Mouse (Mus musculus) heart, embryonic 10.5 days (tissue): Measurements from ENCODE around the gene Six1. TPM values are rescaled to one million over a fixed set of nuclear protein-coding genes. Genes with fewer than 3 reads are reported as not detected.

Experiments
- DNase-seq: peaks from one replicate; pipeline ENCODE4 v3.0.0-alpha.2; 2017; ENCODE audit warnings: low spot score
- H3K27ac ChIP-seq: fragments of 300-500 bp; sonication (generic); 2 replicates; pipeline ENCODE4 v1.5.1; 2016; ENCODE audit warnings: mild to moderate bottlenecking
- H3K27me3 ChIP-seq: fragments of 300-500 bp; sonication (generic); 2 replicates; pipeline ENCODE4 v1.6.1; 2016; ENCODE audit warnings: mild to moderate bottlenecking; ENCODE audit not compliant: poor library complexity, insufficient read depth, severe bottlenecking
- H3K36me3 ChIP-seq: fragments of 300-500 bp; sonication (generic); 2 replicates; pipeline ENCODE4 v1.6.1; 2016; ENCODE audit warnings: mild to moderate bottlenecking, moderate library complexity
- H3K4me1 ChIP-seq: fragments of 300-500 bp; sonication (generic); 2 replicates; pipeline ENCODE4 v1.6.1; 2016; ENCODE audit warnings: mild to moderate bottlenecking
- H3K4me3 ChIP-seq: fragments of 300-500 bp; sonication (generic); 2 replicates; pipeline ENCODE4 v1.5.1; 2016; ENCODE audit warnings: mild to moderate bottlenecking, moderate library complexity
- H3K9me3 ChIP-seq: fragments of 300-500 bp; sonication (generic); 2 replicates; pipeline ENCODE4 v1.6.1; 2016; ENCODE audit warnings: mild to moderate bottlenecking, moderate library complexity
- WGBS: fragments of 180-500 bp; shearing (Covaris S2); methylation state at CpG from one replicate; pipeline ENCODE4 v1.1.7; 2016; 5-methylcytosine and 5-hydroxymethylcytosine counted together
- polyA plus RNA-seq: library from polyadenylated mRNA; unstranded; fragments of >200 nt; fragmentation: Nextera tagmentation; extraction: Ambion mirVana; gene quantifications from 2 replicates; pipeline ENCODE4 v1.2.1, GENCODE M21; 2016

Six1 gene
- polyA plus RNA-seq, 1 experiment from 2014 or later: 5.4 TPM

DNA sequence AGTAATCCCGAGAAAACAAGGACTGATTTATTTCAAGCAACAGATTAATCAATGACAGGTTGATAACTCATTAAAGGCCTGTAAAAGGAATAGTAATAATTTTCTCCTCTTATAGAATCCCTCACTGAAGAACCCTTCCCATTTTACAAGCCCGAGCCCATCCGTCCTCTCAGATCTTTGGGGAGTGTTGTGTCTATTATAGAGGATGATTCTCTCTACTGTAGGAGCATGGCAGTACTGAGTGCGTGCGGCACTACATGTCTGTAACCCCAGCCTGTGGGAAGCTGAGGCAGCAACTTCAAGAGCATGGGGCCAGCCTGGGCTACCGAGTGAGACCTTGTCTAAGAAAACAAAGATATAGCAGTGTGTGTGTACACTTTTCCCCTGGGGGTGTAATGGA lies 3.8 kb upstream of the Six1 start:
- peaks cover 19% of the 10 kb centered on the region for H3K4me1 ChIP-seq

DNA sequence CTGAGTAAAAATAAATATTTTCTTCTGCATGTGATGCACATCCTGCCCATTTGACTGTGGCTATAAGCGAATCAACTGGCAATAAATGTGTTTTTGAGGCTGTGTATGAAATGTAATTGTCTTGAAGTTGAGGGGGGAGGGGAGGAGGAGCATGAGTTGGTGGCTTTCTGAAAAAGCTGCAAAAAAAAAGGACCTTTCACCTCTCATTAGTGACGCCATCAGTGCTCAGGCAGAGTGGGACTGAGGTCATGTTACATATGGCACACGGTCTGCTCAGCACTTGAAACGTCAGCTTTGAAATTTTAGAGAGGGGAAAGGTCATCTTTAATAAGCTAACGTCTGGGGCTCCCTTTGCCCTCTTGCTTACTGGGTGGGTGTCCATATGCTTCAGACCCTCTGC lies 1.8 kb upstream of the Six1 start:
- peaks cover 49% of the 10 kb centered on the region for H3K27me3 ChIP-seq
- no peak overlapping the region for H3K27ac ChIP-seq
- WGBS: 19% methylated on average over 5 of the region's 5 CpGs
- no peaks in the 10 kb centered on the region for H3K36me3 ChIP-seq
- DNase-seq: no peak
- H3K4me1 ChIP-seq: peaks cover 27% of the 10 kb centered on the region
- no peak overlapping the region for H3K4me3 ChIP-seq
- no peaks in the 10 kb centered on the region for H3K9me3 ChIP-seq

More for the DNA sequence above, 3.8 kb upstream of the Six1 start:
- Histone ChIP-seq H3K4me3 (no peak overlapping the region), H3K27ac (no peak overlapping the region), H3K36me3 (no peaks in the 10 kb centered on the region), H3K9me3 (no peaks in the 10 kb centered on the region), H3K27me3 (peaks cover 29% of the 10 kb centered on the region)
- 81% methylated on average over 6 of the region's 6 CpGs for WGBS
- DNase-seq: no peak

DNA sequence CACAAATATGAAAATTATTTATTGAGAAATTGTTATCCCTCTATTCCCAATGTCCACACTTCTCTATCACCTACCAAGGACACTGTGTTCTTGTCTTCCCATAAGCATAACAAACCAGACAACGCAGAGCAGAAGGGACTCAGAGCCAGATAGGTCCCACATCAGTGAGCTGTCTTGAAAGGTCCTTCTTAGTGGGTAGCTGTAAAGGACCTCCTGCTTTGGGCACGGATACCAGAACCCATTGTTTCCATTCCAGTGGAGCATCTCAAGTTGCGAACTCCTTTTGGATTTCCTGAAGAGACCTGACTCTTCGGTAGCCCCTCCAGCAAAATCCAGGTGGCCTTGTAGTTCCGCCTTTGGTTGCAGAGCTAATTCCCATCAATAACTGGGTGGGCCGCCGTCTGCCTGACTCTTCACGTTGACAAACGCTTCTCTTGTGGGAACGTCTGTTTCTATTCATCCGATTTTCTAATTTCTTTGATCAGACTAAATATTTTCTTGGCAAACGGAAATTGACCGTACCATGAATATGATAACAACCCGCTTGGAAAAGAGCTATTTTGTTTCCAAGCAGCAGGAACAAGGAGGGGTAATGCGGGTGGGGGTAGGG lies 994 bp upstream of the Six1 start:
- H3K9me3 ChIP-seq: no peaks in the 10 kb centered on the region
- H3K4me1 ChIP-seq: peaks cover 35% of the 10 kb centered on the region
- H3K27ac ChIP-seq: no peak overlapping the region
- 18% methylated on average over 15 of the region's 15 CpGs for WGBS
- peak overlapping the region; percentile 78; the same call in 1 of the 2 replicates for H3K4me3 ChIP-seq
- no peak for DNase-seq
- H3K27me3 ChIP-seq: peaks cover 57% of the 10 kb centered on the region
- H3K36me3 ChIP-seq: no peaks in the 10 kb centered on the region

GRCm38 (mm10) chr12:73052651-73053591 lies 766 bp downstream of the Six1 start:
- Histone ChIP-seq H3K27ac (peak overlapping the region; percentile 87; the same call in 1 of the 2 replicates), H3K36me3 (no peaks in the 10 kb centered on the region), H3K4me1 (peaks cover 35% of the 10 kb centered on the region), H3K27me3 (peaks cover 74% of the 10 kb centered on the region), H3K4me3 (peak overlapping the region; percentile 78), H3K9me3 (no peaks in the 10 kb centered on the region)
- 3% methylated on average over 34 of the region's 34 CpGs for WGBS
- peak; percentile 78 for DNase-seq

- H3K9me3 ChIP-seq: no peaks in the 10 kb centered on the region
- H3K36me3 ChIP-seq: no peaks in the 10 kb centered on the region
- H3K4me3 ChIP-seq: peak overlapping the region; percentile 78
- DNase-seq: peak; percentile 77
- peak overlapping the region; percentile 47; the same call in 1 of the 2 replicates for H3K27ac ChIP-seq
- H3K27me3 ChIP-seq: peaks cover 77% of the 10 kb centered on the region
- H3K4me1 ChIP-seq: peaks cover 35% of the 10 kb centered on the region
- WGBS: under 1% methylated on average over 19 of the region's 19 CpGs
Measured at GRCm38 (mm10) chr12:73052036-73052650, 1.5 kb downstream of the Six1 start.

DNA sequence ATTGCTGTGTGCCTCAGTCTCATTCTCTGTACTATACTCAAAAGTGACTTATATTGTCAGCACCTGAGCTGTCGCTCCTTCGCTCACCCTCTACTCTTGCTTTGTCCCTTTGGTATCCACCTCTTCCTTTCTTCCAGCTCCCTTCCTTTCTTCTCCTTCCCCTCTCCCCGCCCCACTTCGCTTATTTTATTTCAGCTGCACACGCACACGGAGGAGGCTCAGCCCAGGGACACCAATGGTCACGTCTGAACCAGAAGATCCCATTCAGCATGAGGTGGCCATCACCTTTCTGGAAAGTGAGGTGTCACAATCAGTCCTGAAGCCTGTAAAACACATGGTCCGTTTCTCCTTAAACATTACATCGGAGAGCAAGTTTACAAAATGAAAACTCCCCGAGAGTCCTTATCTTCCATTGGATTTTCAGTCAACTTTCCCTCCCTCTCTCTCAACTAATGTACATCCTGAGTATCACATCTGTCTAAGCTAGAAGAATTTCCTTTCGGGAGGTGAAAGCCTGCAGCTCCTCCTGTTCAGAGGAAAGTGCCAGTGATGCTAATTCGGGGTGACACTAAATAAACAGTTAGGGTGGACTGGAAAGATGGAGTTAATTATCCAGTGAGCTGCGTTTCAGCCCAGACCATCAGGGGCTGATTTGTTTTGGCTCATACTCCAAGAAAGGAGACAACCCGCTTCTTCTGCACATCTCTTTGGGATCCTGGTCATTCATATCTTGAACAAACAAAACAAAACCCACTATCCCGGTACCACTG lies 2.7 kb downstream of the Six1 start:
- no peaks in the 10 kb centered on the region for H3K9me3 ChIP-seq
- no peaks in the 10 kb centered on the region for H3K36me3 ChIP-seq
- DNase-seq: no peak
- WGBS: 1% methylated on average over 15 of the region's 15 CpGs
- H3K27ac ChIP-seq: no peak overlapping the region
- H3K4me3 ChIP-seq: no peak overlapping the region
- H3K4me1 ChIP-seq: peaks cover 42% of the 10 kb centered on the region
- peaks cover 88% of the 10 kb centered on the region for H3K27me3 ChIP-seq

DNA sequence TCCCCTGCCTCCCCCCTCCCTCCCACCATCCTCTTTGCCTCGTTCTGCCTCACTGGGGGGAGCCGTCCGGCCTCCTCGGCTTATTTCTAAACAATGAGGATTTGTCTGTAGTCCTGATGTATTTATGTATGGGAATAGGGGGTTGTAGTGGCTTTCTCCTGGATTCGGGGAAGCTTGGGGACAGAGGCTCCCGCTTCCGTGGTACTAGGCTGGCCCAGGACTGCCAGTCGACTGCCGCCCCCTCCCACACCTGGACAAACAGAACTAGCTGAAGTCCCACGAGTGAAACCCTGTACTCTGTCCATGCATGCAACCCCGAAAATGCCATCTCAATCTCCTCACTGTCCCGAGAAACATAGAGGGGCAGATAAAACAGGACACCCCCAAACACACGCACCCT lies 3.4 kb downstream of the Six1 start:
- peaks cover 92% of the 10 kb centered on the region for H3K27me3 ChIP-seq
- peaks cover 49% of the 10 kb centered on the region for H3K4me1 ChIP-seq
- no peaks in the 10 kb centered on the region for H3K36me3 ChIP-seq
- no peak overlapping the region for H3K27ac ChIP-seq
- no peak overlapping the region; the same call in 1 of the 2 replicates for H3K4me3 ChIP-seq
- 0% methylated on average over 13 of the region's 13 CpGs for WGBS
- H3K9me3 ChIP-seq: no peaks in the 10 kb centered on the region
- DNase-seq: no peak

DNA sequence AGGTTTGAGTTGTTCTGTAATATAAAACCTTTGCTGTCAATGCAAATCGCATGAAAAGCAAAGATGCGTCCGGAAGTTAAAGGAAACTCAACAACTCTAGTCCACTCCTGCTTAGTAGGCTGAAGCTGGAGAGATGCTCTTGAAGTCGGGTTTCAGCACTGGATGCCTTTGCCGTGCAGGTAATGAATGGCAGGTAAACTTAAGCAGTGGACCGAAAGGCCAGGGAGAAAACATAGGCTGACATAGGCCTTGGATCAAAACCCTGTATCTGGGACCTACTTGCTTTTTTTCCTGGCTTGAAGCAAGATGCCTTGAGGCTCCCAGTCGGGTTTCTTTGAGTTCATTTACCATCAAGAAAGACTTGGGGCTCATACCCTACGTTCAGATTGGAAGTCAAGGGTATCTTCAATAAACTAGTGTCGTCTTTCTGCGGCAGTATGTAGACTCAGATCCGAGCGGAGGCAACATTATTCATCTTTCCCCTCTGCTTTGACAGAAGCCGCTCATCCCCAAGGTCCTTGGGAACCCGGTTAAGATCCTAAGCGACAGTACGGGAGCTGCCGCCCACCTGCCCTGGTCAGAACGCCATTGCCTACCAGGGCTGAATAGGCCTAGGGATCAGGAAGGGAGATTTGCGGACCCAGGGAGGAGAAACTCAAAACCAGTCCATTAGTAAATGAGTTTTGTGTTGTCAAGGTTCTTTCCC lies 4.0 kb downstream of the Six1 start:
- H3K27ac ChIP-seq: no peak overlapping the region

GRCm38 (mm10) chr12:73048537-73048936 lies 5.2 kb downstream of the Six1 start:
- 5% methylated on average over 3 of the region's 3 CpGs for WGBS
- Histone ChIP-seq H3K36me3 (no peaks in the 10 kb centered on the region), H3K4me3 (no peak overlapping the region), H3K9me3 (no peaks in the 10 kb centered on the region), H3K27me3 (peaks cover 99% of the 10 kb centered on the region), H3K4me1 (peaks cover 51% of the 10 kb centered on the region), H3K27ac (no peak overlapping the region)
- no peak for DNase-seq

More for the DNA sequence above, 4.0 kb downstream of the Six1 start:
- DNase-seq: no peak
- Histone ChIP-seq H3K4me1 (peaks cover 50% of the 10 kb centered on the region), H3K9me3 (no peaks in the 10 kb centered on the region), H3K36me3 (no peaks in the 10 kb centered on the region), H3K4me3 (no peak overlapping the region; the same call in 1 of the 2 replicates), H3K27me3 (peaks cover 92% of the 10 kb centered on the region)
- 5% methylated on average over 19 of the region's 19 CpGs for WGBS

DNA sequence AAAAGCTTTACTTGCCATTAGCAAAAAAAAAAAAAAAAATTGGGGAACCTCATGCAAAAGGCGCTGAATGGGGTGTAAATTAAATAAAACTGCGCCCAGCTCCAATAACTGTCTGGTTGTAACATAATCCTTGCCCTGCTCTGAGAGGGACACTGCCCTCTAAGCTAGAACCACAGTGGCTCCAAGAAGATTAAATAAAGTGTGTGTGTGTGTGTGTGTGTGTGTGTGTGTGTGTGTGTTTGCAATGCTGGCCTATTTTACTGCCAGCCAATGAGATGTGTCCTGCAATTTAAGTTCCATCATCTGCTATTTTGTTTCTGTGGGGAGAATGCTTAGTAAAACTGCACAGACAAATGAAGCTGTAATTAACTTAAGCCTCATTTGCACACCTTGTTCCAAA lies 6.1 kb downstream of the Six1 start:
- no peaks in the 10 kb centered on the region for H3K9me3 ChIP-seq
- H3K36me3 ChIP-seq: no peaks in the 10 kb centered on the region
- DNase-seq: no peak
- no peak overlapping the region for H3K4me3 ChIP-seq
- WGBS: 3% methylated on average over 2 of the region's 2 CpGs
- H3K27me3 ChIP-seq: peaks cover 99% of the 10 kb centered on the region
- H3K4me1 ChIP-seq: peaks cover 42% of the 10 kb centered on the region
- no peak overlapping the region for H3K27ac ChIP-seq

DNA sequence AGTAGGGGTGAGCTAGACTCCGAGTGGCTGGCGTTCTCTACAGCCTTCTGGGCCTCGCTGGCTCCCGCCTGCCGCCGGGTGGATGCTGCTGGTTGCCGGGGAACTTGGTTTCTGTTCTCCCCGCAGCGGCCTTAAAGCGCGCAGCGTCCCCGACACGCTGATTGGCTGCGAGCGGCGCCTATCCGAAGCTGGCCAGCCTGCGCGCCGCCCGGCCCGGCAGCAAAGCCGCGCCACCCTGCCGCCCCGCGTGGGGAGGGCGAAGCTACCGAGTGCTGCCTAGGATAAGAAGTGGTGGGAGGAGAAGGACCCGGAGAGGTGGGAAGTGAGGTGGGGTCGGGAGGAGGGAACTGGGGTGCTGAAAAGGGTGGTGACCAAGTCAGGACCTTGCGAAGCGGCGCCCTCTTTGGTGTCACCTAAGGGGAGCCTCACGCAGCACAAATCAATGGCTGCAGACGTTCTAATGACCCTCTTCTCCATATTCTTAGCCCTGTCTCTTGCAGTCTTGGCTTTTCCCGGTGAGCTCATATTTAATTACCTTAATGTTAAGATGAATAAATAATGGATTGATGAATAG lies 7.0 kb downstream of the Six1 start:
- peak; percentile 86 for DNase-seq
- H3K9me3 ChIP-seq: no peaks in the 10 kb centered on the region
- peak overlapping the region; percentile 71 for H3K4me3 ChIP-seq
- H3K27me3 ChIP-seq: peaks cover 99% of the 10 kb centered on the region
- peaks cover 34% of the 10 kb centered on the region for H3K4me1 ChIP-seq
- H3K27ac ChIP-seq: peak overlapping the region; percentile 77; the same call in 1 of the 2 replicates
- under 1% methylated on average over 38 of the region's 38 CpGs for WGBS
- no peaks in the 10 kb centered on the region for H3K36me3 ChIP-seq
